In the genomic region with DNA sequence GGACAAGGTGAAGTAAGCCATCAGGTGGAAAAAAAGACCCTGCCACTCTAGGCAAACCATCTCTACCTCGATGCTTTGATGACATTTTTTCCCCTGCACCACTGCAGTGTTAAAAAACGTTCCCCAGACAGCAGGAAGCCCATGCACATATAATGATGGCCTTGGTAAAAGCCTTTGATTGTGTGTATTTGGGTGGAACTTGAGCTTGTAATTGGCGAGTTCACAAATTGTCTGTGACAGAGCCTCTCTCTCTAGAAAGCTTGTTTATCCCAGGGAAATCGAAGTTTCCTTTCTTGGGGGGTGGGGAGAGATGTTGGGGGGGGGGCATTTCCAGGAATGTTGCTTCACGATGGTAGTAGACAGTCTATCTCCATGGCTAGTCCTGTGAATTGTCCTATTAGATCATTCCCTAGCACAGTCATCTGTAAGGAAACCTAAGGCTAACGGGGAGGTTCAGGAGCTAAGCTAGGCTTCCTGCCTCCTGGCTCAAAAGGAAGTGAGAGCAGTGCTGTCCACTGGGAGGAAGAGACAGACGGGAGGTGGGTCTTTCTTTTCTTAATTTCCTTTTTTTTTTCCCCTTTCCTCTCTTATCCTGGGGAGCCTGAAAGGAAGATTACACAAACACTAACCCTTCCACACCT, we compare ENCODE assay signal across 11 mouse cellular contexts. TPM values are rescaled to one million over a fixed set of nuclear protein-coding genes. Genes with fewer than 3 reads are reported as not detected.
DNase-seq lines count a peak whose midpoint lies in the region; ATAC-seq and TF ChIP-seq lines count a peak whose summit lies in the region.
"Had no signal": no experiment of that assay in that cellular context is flagged by ENCODE, and none has a peak within 500 bp of the region (broad histone marks: within the 10 kb centered on the region; RNA-seq: fewer than 3 reads in every experiment).

No protein-coding gene starts in this region.

- no peaks in the 10 kb centered on the region for H3K36me3 ChIP-seq in forebrain, embryonic 12.5 days (replicated peaks)
- H3K36me3 ChIP-seq in forebrain, embryonic 15.5 days = no peaks in the 10 kb centered on the region
- H3K36me3 ChIP-seq in lung, embryonic 14.5 days (ENCODE audit: insufficient read depth) = no peaks in the 10 kb centered on the region
- no peaks in the 10 kb centered on the region for H3K36me3 ChIP-seq in lung, postnatal 0 days (ENCODE audit: insufficient read depth, low read length)
- no peaks in the 10 kb centered on the region for H3K36me3 ChIP-seq in liver, postnatal 0 days (replicated peaks; ENCODE audit: insufficient read depth, low read length)

- H3K4me1 ChIP-seq in forebrain, embryonic 12.5 days = peaks cover 70% of the 10 kb centered on the region
- H3K4me1 ChIP-seq in forebrain, embryonic 15.5 days = peaks cover 58% of the 10 kb centered on the region
- peaks cover 4% of the 10 kb centered on the region; the same call in 1 of the 2 replicates for H3K4me1 ChIP-seq in lung, embryonic 14.5 days (ENCODE audit: insufficient read depth)
- peaks cover 7% of the 10 kb centered on the region; the same call in 1 of the 2 replicates for H3K4me1 ChIP-seq in lung, postnatal 0 days (ENCODE audit: insufficient read depth, low read depth, low read length)
- peaks cover 11% of the 10 kb centered on the region; the same call in 1 of the 2 replicates for H3K4me1 ChIP-seq in liver, postnatal 0 days (ENCODE audit: insufficient read depth)

- H3K9me3 ChIP-seq in forebrain, embryonic 12.5 days = no peaks in the 10 kb centered on the region
- H3K9me3 ChIP-seq in forebrain, embryonic 15.5 days = no peaks in the 10 kb centered on the region
- no peaks in the 10 kb centered on the region for H3K9me3 ChIP-seq in lung, embryonic 14.5 days (ENCODE audit: low read depth, low read length)
- no peaks in the 10 kb centered on the region for H3K9me3 ChIP-seq in lung, postnatal 0 days (ENCODE audit: low read length)
- H3K9me3 ChIP-seq in liver, postnatal 0 days (ENCODE audit: low read length) = no peaks in the 10 kb centered on the region

- no peak overlapping the region for H3K9ac ChIP-seq in forebrain, embryonic 12.5 days
- H3K9ac ChIP-seq in forebrain, embryonic 15.5 days (replicated peaks) = no peak overlapping the region
- H3K9ac ChIP-seq in lung, embryonic 14.5 days = no peak overlapping the region
- no peak overlapping the region for H3K9ac ChIP-seq in lung, postnatal 0 days (replicated peaks; ENCODE audit: low read depth)
- no peak overlapping the region for H3K9ac ChIP-seq in liver, postnatal 0 days (replicated peaks)

- 0 out of 2 replicates have a peak overlapping the region, but pooled peaks have one; percentile 42 for H3K27ac ChIP-seq in forebrain, embryonic 12.5 days
- H3K27ac ChIP-seq in forebrain, embryonic 15.5 days (replicated peaks) = no peak overlapping the region
- no peak overlapping the region for H3K27ac ChIP-seq in lung, embryonic 14.5 days (ENCODE audit: low read depth)
- H3K27ac ChIP-seq in lung, postnatal 0 days (ENCODE audit: low read length) = no peak overlapping the region
- H3K27ac ChIP-seq in liver, postnatal 0 days (ENCODE audit: low read depth) = no peak overlapping the region

- TF ChIP-seq EP300 in lung, postnatal 0 days (IDR thresholded peaks at IDR 0.05) = no peak
- TF ChIP-seq EP300 in liver, postnatal 0 days (IDR thresholded peaks at IDR 0.05; ENCODE audit: low read depth) = no peak

- 12% methylated on average over 7 of the region's 7 CpGs for WGBS in forebrain, embryonic 12.5 days
- 7% methylated on average over 7 of the region's 7 CpGs for WGBS in forebrain, embryonic 15.5 days
- WGBS in lung, embryonic 14.5 days = 25% methylated on average over 7 of the region's 7 CpGs
- WGBS in lung, postnatal 0 days = 29% methylated on average over 7 of the region's 7 CpGs
- WGBS in liver, postnatal 0 days (ENCODE audit: insufficient replicate concordance) = 34% methylated on average over 7 of the region's 7 CpGs

- H3K27me3 ChIP-seq in forebrain, embryonic 12.5 days = peaks cover 22% of the 10 kb centered on the region
- H3K27me3 ChIP-seq in forebrain, embryonic 15.5 days = no peaks in the 10 kb centered on the region
- H3K27me3 ChIP-seq in lung, embryonic 14.5 days (ENCODE audit: insufficient read depth, low read length) = 0 out of 2 replicates have a peak, but pooled peaks cover 5% of the 10 kb centered on the region
- no peaks in the 10 kb centered on the region for H3K27me3 ChIP-seq in lung, postnatal 0 days (replicated peaks; ENCODE audit: insufficient read depth, low read length)
- no peaks in the 10 kb centered on the region for H3K27me3 ChIP-seq in liver, postnatal 0 days (ENCODE audit: insufficient read depth, low read length)

- H3K4me2 ChIP-seq in forebrain, embryonic 12.5 days = 0 out of 2 replicates have a peak overlapping the region, but pooled peaks have one; percentile 1
- no peak overlapping the region for H3K4me2 ChIP-seq in forebrain, embryonic 15.5 days (replicated peaks)
- no peak overlapping the region for H3K4me2 ChIP-seq in lung, embryonic 14.5 days
- no peak overlapping the region for H3K4me2 ChIP-seq in lung, postnatal 0 days (replicated peaks; ENCODE audit: low read depth, low read length)
- H3K4me2 ChIP-seq in liver, postnatal 0 days (ENCODE audit: low read depth, low read length) = no peak overlapping the region
- H3K4me2 ChIP-seq: liver, embryonic 11.5 days had no signal

- H3K4me3 ChIP-seq in forebrain, embryonic 12.5 days (replicated peaks) = no peak overlapping the region
- H3K4me3 ChIP-seq in forebrain, embryonic 15.5 days = no peak overlapping the region
- no peak overlapping the region for H3K4me3 ChIP-seq in lung, embryonic 14.5 days (ENCODE audit: low read depth, low read length)
- H3K4me3 ChIP-seq in lung, postnatal 0 days (ENCODE audit: low read depth, low read length) = no peak overlapping the region
- no peak overlapping the region for H3K4me3 ChIP-seq in liver, postnatal 0 days (ENCODE audit: low read depth, low read length)

- peak; percentile 27 for DNase-seq in lung, embryonic 14.5 days
- DNase-seq in lung, postnatal 25 days (ENCODE audit: low spot score) = no peak
- DNase-seq in lung, postnatal 0 days (ENCODE audit: low spot score) = peak; percentile 24
- DNase-seq in liver, postnatal 0 days = no peak
- no peak for DNase-seq in embryo, embryonic 9.5 days (ENCODE audit: extremely low spot score)

- TF ChIP-seq CTCF in lung, embryonic 14.5 days (IDR thresholded peaks at IDR 0.05; ENCODE audit: low read depth) = no peak
- TF ChIP-seq CTCF in lung, postnatal 0 days (IDR thresholded peaks at IDR 0.05) = no peak
- no peak for TF ChIP-seq CTCF in liver, postnatal 0 days (IDR thresholded peaks at IDR 0.05; ENCODE audit: low read depth)

- ATAC-seq in forebrain, embryonic 12.5 days (ENCODE audit: low FRiP score) = peak; percentile 10; the same call in 1 of the 2 replicates
- no peak for ATAC-seq in forebrain, embryonic 15.5 days (replicated peaks)
- no peak for ATAC-seq in lung, embryonic 14.5 days (ENCODE audit: insufficient read depth)
- peak; percentile 34 for ATAC-seq in granulocyte monocyte progenitor cell, adult 5-6 weeks (replicated peaks; ENCODE audit: poor library complexity, severe bottlenecking)
- ATAC-seq in lung, postnatal 0 days = peak; percentile 65
- ATAC-seq in liver, postnatal 0 days = no peak
- ATAC-seq: intestine, embryonic 16.5 days; midbrain, embryonic 16.5 days had no signal

RNA-seq across cellular contexts. Expression of a gene that starts 10.1 kb away (rescaled TPM):
- polyA plus RNA-seq in forebrain, embryonic 12.5 days (2016; fragmentation: Nextera tagmentation; extraction: Ambion mirVana) = 6.7 and 8.3 TPM in 2 replicates
- polyA plus RNA-seq in forebrain, embryonic 15.5 days (2015; fragmentation: Nextera tagmentation; extraction: Ambion mirVana) = 5.2 and 6.4 TPM in 2 replicates
- polyA plus RNA-seq in lung, embryonic 14.5 days (2014; fragmentation: Nextera tagmentation; extraction: Ambion mirVana) = 10.8 and 14.4 TPM in 2 replicates
- total RNA-seq in granulocyte monocyte progenitor cell, adult 5-6 weeks (2014; fragmentation: Nextera tagmentation) = 25.8 and 26.5 TPM in 2 replicates
- 10.6 and 18.9 TPM in 2 replicates for total RNA-seq in granulocyte monocyte progenitor cell, adult 5-6 weeks (2017)
- 9.4 and 9.8 TPM in 2 replicates for polyA plus RNA-seq in lung, postnatal 0 days (2015; fragmentation: Nextera tagmentation; extraction: Ambion mirVana)
- polyA plus RNA-seq in liver, postnatal 0 days (2015; fragmentation: Nextera tagmentation; extraction: Ambion mirVana) = 9.5 TPM in 2 replicates

RNA-seq across cellular contexts. Expression of a gene that starts 35.9 kb away (rescaled TPM):
- 25.8 and 28.9 TPM in 2 replicates for polyA plus RNA-seq in forebrain, embryonic 12.5 days (2016; fragmentation: Nextera tagmentation; extraction: Ambion mirVana)
- 36.6 and 37.8 TPM in 2 replicates for polyA plus RNA-seq in forebrain, embryonic 15.5 days (2015; fragmentation: Nextera tagmentation; extraction: Ambion mirVana)
- polyA plus RNA-seq in lung, embryonic 14.5 days (2014; fragmentation: Nextera tagmentation; extraction: Ambion mirVana) = 10.3 TPM in 2 replicates
- 1.3 and 2.0 TPM in 2 replicates for total RNA-seq in granulocyte monocyte progenitor cell, adult 5-6 weeks (2014; fragmentation: Nextera tagmentation)
- 2.2 and 2.3 TPM in 2 replicates for total RNA-seq in granulocyte monocyte progenitor cell, adult 5-6 weeks (2017)
- polyA plus RNA-seq in lung, postnatal 0 days (2015; fragmentation: Nextera tagmentation; extraction: Ambion mirVana) = 15.3 and 19.8 TPM in 2 replicates
- polyA plus RNA-seq in liver, postnatal 0 days (2015; fragmentation: Nextera tagmentation; extraction: Ambion mirVana) = 10.7 and 12.5 TPM in 2 replicates

RNA-seq across cellular contexts. Expression of a gene that starts 58.2 kb away (rescaled TPM):
- polyA plus RNA-seq in forebrain, embryonic 12.5 days (2016; fragmentation: Nextera tagmentation; extraction: Ambion mirVana) = 0.52 and 0.53 TPM in 2 replicates
- 0.34 and 0.38 TPM in 2 replicates for polyA plus RNA-seq in forebrain, embryonic 15.5 days (2015; fragmentation: Nextera tagmentation; extraction: Ambion mirVana)
- polyA plus RNA-seq in lung, embryonic 14.5 days (2014; fragmentation: Nextera tagmentation; extraction: Ambion mirVana) = 2.3 and 3.3 TPM in 2 replicates
- total RNA-seq in granulocyte monocyte progenitor cell, adult 5-6 weeks (2014; fragmentation: Nextera tagmentation) = 1.3 and 1.5 TPM in 2 replicates
- total RNA-seq in granulocyte monocyte progenitor cell, adult 5-6 weeks (2017) = 0.15 and 0.60 TPM in 2 replicates
- polyA plus RNA-seq in lung, postnatal 0 days (2015; fragmentation: Nextera tagmentation; extraction: Ambion mirVana) = 0.87 and 1.2 TPM in 2 replicates
- 14.7 and 14.9 TPM in 2 replicates for polyA plus RNA-seq in liver, postnatal 0 days (2015; fragmentation: Nextera tagmentation; extraction: Ambion mirVana)

Comparison
In these comparisons a context has a peak if more than half of its experiments do, and no peak if none do; other contexts are left out.
1. ATAC-seq: peak in forebrain, embryonic 12.5 days (single experiment), granulocyte monocyte progenitor cell, adult 5-6 weeks (single experiment) and lung, postnatal 0 days (single experiment); none in forebrain, embryonic 15.5 days (single experiment), lung, embryonic 14.5 days (single experiment) and liver, postnatal 0 days (single experiment).
2. DNase-seq: peak in lung, embryonic 14.5 days (single experiment) and lung, postnatal 0 days (single experiment); none in lung, postnatal 25 days (single experiment), liver, postnatal 0 days (single experiment) and embryo, embryonic 9.5 days (single experiment).